Mouse (Mus musculus): Measurements from ENCODE around the gene Ap3b1. TPM values are rescaled to one million over a fixed set of nuclear protein-coding genes. Genes with fewer than 3 reads are reported as not detected.
A peak's percentile ranks its signal among the peaks of the same experiment; 100 is the strongest.

Ap3b1 gene
- total and polyA plus RNA-seq, 2 experiments from 2014 or later: 24.7 to 25.2 TPM

DNA sequence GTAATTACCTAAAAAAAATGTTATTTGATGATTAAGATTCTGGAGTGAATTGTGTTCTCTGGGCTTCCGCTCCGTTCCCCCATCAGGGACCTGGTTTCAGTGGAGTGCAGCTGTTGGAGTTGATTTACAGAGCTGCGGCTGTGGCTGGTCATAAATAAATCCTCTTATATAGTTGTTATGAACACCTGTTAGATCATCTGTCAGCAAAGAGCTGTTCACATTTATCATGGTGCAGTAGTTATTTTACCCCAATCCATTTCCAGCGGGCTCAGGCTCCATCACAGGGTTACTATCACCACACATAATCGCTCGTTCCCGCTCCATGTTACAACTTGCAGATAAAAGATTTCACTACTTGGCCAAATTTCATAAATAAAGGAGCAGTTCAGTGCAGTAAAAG is 215.1 kb downstream of the Ap3b1 start:
- DNase-seq (no peak), ATAC-seq (no peak)
- Histone ChIP-seq H3K27me3 (ENCODE audit: insufficient read depth, low read length) (peaks cover 3% of the 10 kb centered on the region; the same call in 1 of the 2 replicates), H3K36me3 (ENCODE audit: insufficient read depth) (no peaks in the 10 kb centered on the region), H3K4me2 (ENCODE audit: low read depth) (no peak overlapping the region), H3K27ac (ENCODE audit: low read depth, low read length) (no peak overlapping the region), H3K4me3 (ENCODE audit: low read depth, low read length) (no peak overlapping the region), H3K9me3 (ENCODE audit: low read length) (no peaks in the 10 kb centered on the region), H3K4me1 (ENCODE audit: insufficient read depth) (peaks cover 4% of the 10 kb centered on the region), H3K9ac (no peak overlapping the region)
- 86% methylated on average over 7 of the region's 7 CpGs for WGBS
- no peak for TF ChIP-seq CTCF (IDR thresholded peaks at IDR 0.05; ENCODE audit: low read depth)

DNA sequence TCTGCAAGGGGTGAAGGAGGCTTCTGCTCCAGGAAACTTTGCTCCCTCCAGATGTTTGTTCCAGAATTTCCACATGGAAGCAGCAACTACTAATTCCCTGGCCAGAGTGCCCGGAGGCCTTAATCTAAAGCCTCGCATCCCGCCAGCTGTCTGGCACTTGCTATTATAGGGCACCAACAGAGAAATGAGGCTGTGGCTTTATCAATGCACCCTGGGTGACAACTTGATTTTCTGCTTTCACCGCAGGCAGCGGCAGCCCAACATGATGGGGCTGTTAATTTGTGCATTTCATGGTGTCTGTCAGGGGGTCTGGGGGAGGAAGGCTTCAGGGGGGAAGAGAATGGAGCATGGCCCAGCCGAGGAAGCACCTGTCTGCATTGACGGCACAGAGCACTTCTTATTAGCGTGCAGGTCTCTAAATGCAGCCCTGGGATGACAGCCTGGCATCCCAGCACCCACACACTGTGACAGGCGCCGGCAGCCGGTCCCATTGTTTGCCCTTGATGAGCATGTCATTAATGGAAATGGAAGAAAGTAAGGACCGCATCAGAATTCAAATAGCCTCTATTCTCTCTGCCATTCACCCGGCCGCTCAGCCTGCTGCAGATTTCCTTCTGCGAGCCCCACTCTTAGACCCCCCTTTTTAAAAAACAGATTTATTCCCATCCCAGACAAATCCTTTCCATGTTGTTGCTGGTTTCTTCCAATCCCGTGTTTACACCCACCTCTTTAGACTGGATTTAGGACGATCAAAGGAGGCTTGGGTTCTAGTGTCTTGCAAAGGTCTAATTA is 217.0 kb downstream of the Ap3b1 start:
- ATAC-seq (peak; percentile 86), DNase-seq (peak; percentile 39)
- TF ChIP-seq CTCF (IDR thresholded peaks at IDR 0.05; ENCODE audit: low read depth): no peak
- Histone ChIP-seq H3K27me3 (ENCODE audit: insufficient read depth, low read length) (peaks cover 3% of the 10 kb centered on the region; the same call in 1 of the 2 replicates), H3K4me3 (ENCODE audit: low read depth, low read length) (no peak overlapping the region), H3K36me3 (ENCODE audit: insufficient read depth) (no peaks in the 10 kb centered on the region), H3K9me3 (ENCODE audit: low read length) (no peaks in the 10 kb centered on the region), H3K4me1 (ENCODE audit: insufficient read depth) (peaks cover 4% of the 10 kb centered on the region), H3K4me2 (ENCODE audit: low read depth) (peak overlapping the region; percentile 34), H3K9ac (no peak overlapping the region), H3K27ac (ENCODE audit: low read depth, low read length) (no peak overlapping the region)
- WGBS: 8% methylated on average over 17 of the region's 17 CpGs

DNA sequence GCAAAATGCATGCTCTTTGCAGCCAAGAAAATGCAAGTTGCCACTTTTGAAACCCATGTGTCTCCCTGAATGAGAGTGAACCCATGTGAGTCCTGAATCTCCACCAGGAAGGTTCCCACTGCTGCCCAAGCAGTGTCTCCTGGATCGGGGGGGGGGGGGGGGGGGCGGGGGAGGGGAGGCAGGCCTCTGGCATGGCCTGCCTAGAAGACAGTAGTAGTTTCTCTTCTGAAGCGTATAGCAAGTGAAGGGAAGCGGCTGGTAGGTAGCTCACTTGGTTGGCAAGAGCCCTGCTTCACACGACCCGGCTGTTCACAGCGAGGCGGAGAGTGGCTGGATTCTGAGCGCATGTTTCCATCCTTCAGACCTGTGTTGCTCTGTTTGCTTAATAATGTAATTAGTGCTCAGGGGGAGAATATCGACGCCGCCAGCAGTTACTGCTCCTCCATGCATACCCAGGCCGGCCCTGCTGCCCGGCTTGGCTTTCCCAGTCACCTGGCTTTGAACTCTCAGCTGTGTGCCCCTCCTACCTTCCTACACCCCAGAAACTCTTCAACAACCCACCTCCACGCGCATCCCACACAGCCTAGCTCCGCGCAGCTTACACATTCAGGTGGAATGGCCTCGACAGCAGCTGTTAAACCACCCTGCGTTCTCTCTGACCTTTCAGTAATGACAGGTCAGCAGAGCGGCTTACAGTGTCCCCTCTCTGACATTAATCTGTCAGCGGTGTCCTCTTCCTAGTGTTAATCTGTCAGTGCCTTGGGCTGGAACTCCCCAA is 217.8 kb downstream of the Ap3b1 start:
- Histone ChIP-seq H3K4me3 (ENCODE audit: low read depth, low read length) (no peak overlapping the region), H3K36me3 (ENCODE audit: insufficient read depth) (no peaks in the 10 kb centered on the region), H3K4me2 (ENCODE audit: low read depth) (no peak overlapping the region), H3K27ac (ENCODE audit: low read depth, low read length) (0 out of 2 replicates have a peak overlapping the region, but pooled peaks have one; percentile 16), H3K9me3 (ENCODE audit: low read length) (no peaks in the 10 kb centered on the region), H3K27me3 (ENCODE audit: insufficient read depth, low read length) (peaks cover 3% of the 10 kb centered on the region; the same call in 1 of the 2 replicates), H3K4me1 (ENCODE audit: insufficient read depth) (peaks cover 4% of the 10 kb centered on the region), H3K9ac (no peak overlapping the region)
- ATAC-seq (peak; percentile 38), DNase-seq (no peak)
- WGBS: 20% methylated on average over 21 of the region's 22 CpGs
- TF ChIP-seq CTCF (IDR thresholded peaks at IDR 0.05; ENCODE audit: low read depth): no peak

DNA sequence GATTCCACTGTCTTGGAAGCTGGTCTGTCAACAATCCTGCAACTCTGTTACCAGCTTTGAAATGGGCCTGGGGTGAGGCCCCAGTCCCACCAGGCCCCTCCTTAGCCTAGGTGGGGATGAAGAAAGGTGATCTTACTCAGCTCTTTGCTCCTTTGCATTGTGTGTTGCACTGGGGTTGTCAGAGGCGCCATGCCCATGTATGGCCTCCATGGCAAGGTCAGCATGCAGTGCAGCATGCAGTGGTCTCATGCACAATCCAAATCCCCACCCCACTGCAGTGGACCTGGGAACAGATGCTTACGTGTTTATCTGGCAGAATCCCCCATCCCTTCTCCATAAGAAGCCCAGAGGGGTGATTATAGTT is 218.4 kb downstream of the Ap3b1 start:
- Histone ChIP-seq H3K4me2 (ENCODE audit: low read depth) (no peak overlapping the region), H3K36me3 (ENCODE audit: insufficient read depth) (no peaks in the 10 kb centered on the region), H3K27me3 (ENCODE audit: insufficient read depth, low read length) (peaks cover 3% of the 10 kb centered on the region; the same call in 1 of the 2 replicates), H3K9me3 (ENCODE audit: low read length) (no peaks in the 10 kb centered on the region), H3K9ac (no peak overlapping the region), H3K4me1 (ENCODE audit: insufficient read depth) (peaks cover 4% of the 10 kb centered on the region), H3K4me3 (ENCODE audit: low read depth, low read length) (no peak overlapping the region), H3K27ac (ENCODE audit: low read depth, low read length) (no peak overlapping the region)
- WGBS: 69% methylated on average over 2 of the region's 2 CpGs
- no peak for DNase-seq
- no peak for TF ChIP-seq CTCF (IDR thresholded peaks at IDR 0.05; ENCODE audit: low read depth)
- no peak for ATAC-seq

DNA sequence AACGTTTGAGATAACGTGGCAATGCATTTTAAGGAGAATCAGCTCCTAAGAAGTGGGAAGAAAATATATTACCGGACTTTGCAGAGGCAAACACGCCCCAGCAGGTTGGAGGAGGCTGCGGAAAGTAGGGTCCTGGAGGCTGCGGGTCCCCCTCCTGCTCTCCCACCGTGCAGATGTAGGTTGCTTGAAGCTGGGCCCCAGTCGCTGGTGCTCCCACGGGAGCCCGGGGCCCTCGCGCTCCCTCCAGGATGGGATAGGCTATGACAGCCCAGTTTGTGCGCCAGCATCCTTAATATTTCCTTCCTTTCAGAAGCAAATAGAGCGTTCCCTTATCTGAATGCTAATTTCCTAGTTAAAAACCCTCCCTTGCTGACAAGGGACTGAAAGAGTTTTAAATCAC is 236.5 kb downstream of the Ap3b1 start:
- peaks cover 69% of the 10 kb centered on the region for H3K27me3 ChIP-seq (ENCODE audit: insufficient read depth, low read length)
- no peak for TF ChIP-seq CTCF (IDR thresholded peaks at IDR 0.05; ENCODE audit: low read depth)
- H3K4me2 ChIP-seq (ENCODE audit: low read depth): peak overlapping the region; percentile 41; the same call in 1 of the 2 replicates
- H3K36me3 ChIP-seq (ENCODE audit: insufficient read depth): no peaks in the 10 kb centered on the region
- H3K27ac ChIP-seq (ENCODE audit: low read depth, low read length): no peak overlapping the region
- WGBS: 5% methylated on average over 14 of the region's 14 CpGs
- no peaks in the 10 kb centered on the region for H3K4me1 ChIP-seq (ENCODE audit: insufficient read depth)
- H3K9ac ChIP-seq: no peak overlapping the region
- H3K9me3 ChIP-seq (ENCODE audit: low read length): no peaks in the 10 kb centered on the region
- ATAC-seq (peak; percentile 48), DNase-seq (no peak)
- 0 out of 2 replicates have a peak overlapping the region, but pooled peaks have one; percentile 25 for H3K4me3 ChIP-seq (ENCODE audit: low read depth, low read length)

DNA sequence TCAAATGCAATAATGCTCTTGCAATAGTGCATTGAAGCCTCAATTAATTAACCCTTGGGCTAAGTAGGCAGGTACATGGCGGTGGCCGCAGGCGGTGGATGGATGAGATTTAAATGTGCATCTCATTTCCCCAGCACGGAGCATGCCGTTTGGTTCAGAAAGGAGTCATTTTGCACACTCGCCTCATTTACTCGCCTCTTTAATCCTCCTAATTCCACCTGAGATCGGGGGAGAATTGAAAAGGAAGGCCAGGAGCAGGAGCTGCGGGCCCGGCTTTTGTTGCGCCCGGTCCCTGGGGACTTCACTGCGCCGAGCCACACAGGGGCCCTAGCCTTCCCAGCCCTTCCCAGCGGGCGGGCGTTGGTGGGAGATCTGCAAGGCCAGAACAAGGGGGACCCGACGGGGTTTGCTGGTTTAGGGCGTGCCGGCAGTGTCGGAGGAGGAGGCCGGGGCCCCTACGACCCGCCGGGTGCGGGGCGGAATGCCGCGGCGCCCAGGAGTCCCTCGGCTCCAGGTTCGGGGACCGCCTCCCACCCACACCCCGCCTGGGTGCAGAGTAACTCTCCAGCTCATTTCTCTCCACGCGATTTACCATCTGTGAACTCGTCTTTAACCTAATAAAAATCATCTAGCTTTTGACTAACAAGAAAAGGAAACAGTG is 237.1 kb downstream of the Ap3b1 start:
- WGBS: under 1% methylated on average over 38 of the region's 38 CpGs
- H3K9ac ChIP-seq: no peak overlapping the region
- H3K4me2 ChIP-seq (ENCODE audit: low read depth): peak overlapping the region; percentile 41
- DNase-seq (peak; percentile 52), ATAC-seq (peak; percentile 53; the same call in 1 of the 2 replicates)
- TF ChIP-seq CTCF (IDR thresholded peaks at IDR 0.05; ENCODE audit: low read depth): no peak
- H3K4me3 ChIP-seq (ENCODE audit: low read depth, low read length): peak overlapping the region; percentile 25
- no peaks in the 10 kb centered on the region for H3K36me3 ChIP-seq (ENCODE audit: insufficient read depth)
- H3K27me3 ChIP-seq (ENCODE audit: insufficient read depth, low read length): peaks cover 70% of the 10 kb centered on the region
- H3K4me1 ChIP-seq (ENCODE audit: insufficient read depth): no peaks in the 10 kb centered on the region
- H3K27ac ChIP-seq (ENCODE audit: low read depth, low read length): no peak overlapping the region
- H3K9me3 ChIP-seq (ENCODE audit: low read length): no peaks in the 10 kb centered on the region
